Mouse (Mus musculus) midbrain, embryonic 12.5 days (tissue): Measurements from ENCODE around the gene Pkd1. TPM values are rescaled to one million over a fixed set of nuclear protein-coding genes. Genes with fewer than 3 reads are reported as not detected.

Experiments
- ATAC-seq: fragments of 200-750 bp; cut with Nextera tagmentation; 2 replicates; pipeline ENCODE4 v1.8.0; 2017; ENCODE audit warnings: low read depth, moderate TSS enrichment, moderate library complexity; ENCODE audit not compliant: low FRiP score
- H3K27ac ChIP-seq: fragments of 300-500 bp; sonication (generic); replicated peaks from 2 replicates; pipeline ENCODE4 v1.5.1; 2016; ENCODE audit warnings: mild to moderate bottlenecking
- H3K27me3 ChIP-seq: fragments of 300-500 bp; sonication (generic); 2 replicates; pipeline ENCODE4 v1.6.1; 2016; ENCODE audit warnings: mild to moderate bottlenecking
- H3K36me3 ChIP-seq: fragments of 300-500 bp; sonication (generic); 2 replicates; pipeline ENCODE4 v1.6.1; 2016
- H3K4me1 ChIP-seq: fragments of 300-500 bp; sonication (generic); 2 replicates; pipeline ENCODE4 v1.6.1; 2016
- H3K4me2 ChIP-seq: fragments of 300-500 bp; sonication (generic); replicated peaks from 2 replicates; pipeline ENCODE4 v1.6.1; 2016; ENCODE audit warnings: mild to moderate bottlenecking, moderate library complexity
- H3K4me3 ChIP-seq: fragments of 300-500 bp; sonication (generic); 2 replicates; pipeline ENCODE4 v1.5.1; 2016; ENCODE audit warnings: mild to moderate bottlenecking
- H3K9ac ChIP-seq: fragments of 300-500 bp; sonication (generic); replicated peaks from 2 replicates; pipeline ENCODE4 v1.6.1; 2016; ENCODE audit warnings: mild to moderate bottlenecking, moderate library complexity
- H3K9me3 ChIP-seq: fragments of 300-500 bp; sonication (generic); 2 replicates; pipeline ENCODE4 v1.6.1; 2016; ENCODE audit warnings: mild to moderate bottlenecking
- WGBS: fragments of 180-500 bp; shearing (Covaris S2); methylation state at CpG from one replicate; pipeline ENCODE4 v1.1.7; 2016; 5-methylcytosine and 5-hydroxymethylcytosine counted together
- polyA plus RNA-seq: library from polyadenylated mRNA; unstranded; fragments of >200 nt; fragmentation: Nextera tagmentation; extraction: Ambion mirVana; gene quantifications from 2 replicates; pipeline ENCODE4 v1.2.1, GENCODE M21; 2016

The Pkd1 gene
- polyA plus RNA-seq, 1 experiment from 2014 or later, result 27.1 TPM

- H3K36me3 ChIP-seq, result no peaks in the 10 kb centered on the region; the same call in 1 of the 2 replicates
- H3K9me3 ChIP-seq, result no peaks in the 10 kb centered on the region
- H3K27me3 ChIP-seq, result no peaks in the 10 kb centered on the region
- no peak for ATAC-seq
- no peak overlapping the region for H3K9ac ChIP-seq
- no peak overlapping the region for H3K4me2 ChIP-seq
- H3K4me3 ChIP-seq, result no peak overlapping the region
- 62% methylated on average over 5 of the region's 5 CpGs for WGBS
- H3K27ac ChIP-seq, result no peak overlapping the region
- H3K4me1 ChIP-seq, result peaks cover 41% of the 10 kb centered on the region
These were observed 14.3 kb upstream of the Pkd1 start for GRCm38 (mm10) chr17:24535300-24535699.

- no peak overlapping the region for H3K9ac ChIP-seq
- no peaks in the 10 kb centered on the region for H3K36me3 ChIP-seq
- H3K27ac ChIP-seq, result no peak overlapping the region
- ATAC-seq, result no peak
- no peak overlapping the region for H3K4me3 ChIP-seq
- 43% methylated on average over 3 of the region's 3 CpGs for WGBS
- no peaks in the 10 kb centered on the region for H3K27me3 ChIP-seq
- no peaks in the 10 kb centered on the region for H3K9me3 ChIP-seq
- H3K4me1 ChIP-seq, result peaks cover 20% of the 10 kb centered on the region
- H3K4me2 ChIP-seq, result no peak overlapping the region
These were observed 12.1 kb upstream of the Pkd1 start for GRCm38 (mm10) chr17:24537536-24537935.

- 67% methylated on average over 8 of the region's 8 CpGs for WGBS
- Histone ChIP-seq H3K4me1 (peaks cover 7% of the 10 kb centered on the region), H3K27me3 (no peaks in the 10 kb centered on the region), H3K36me3 (no peaks in the 10 kb centered on the region), H3K27ac (no peak overlapping the region), H3K4me2 (no peak overlapping the region), H3K4me3 (no peak overlapping the region), H3K9me3 (no peaks in the 10 kb centered on the region), H3K9ac (no peak overlapping the region)
- ATAC-seq, result no peak
These were observed 10.7 kb upstream of the Pkd1 start for GRCm38 (mm10) chr17:24538950-24539349.

- Histone ChIP-seq H3K36me3 (no peaks in the 10 kb centered on the region), H3K4me1 (peaks cover 11% of the 10 kb centered on the region), H3K9ac (no peak overlapping the region), H3K4me2 (no peak overlapping the region), H3K27ac (no peak overlapping the region), H3K9me3 (no peaks in the 10 kb centered on the region), H3K4me3 (no peak overlapping the region), H3K27me3 (peaks cover 7% of the 10 kb centered on the region; the same call in 1 of the 2 replicates)
- 2% methylated on average over 3 of the region's 3 CpGs for WGBS
- ATAC-seq, result no peak
These were observed 9.3 kb upstream of the Pkd1 start for GRCm38 (mm10) chr17:24540375-24540774.

GRCm38 (mm10) chr17:24544613-24545012, 5.0 kb upstream of the Pkd1 start:
- H3K36me3 ChIP-seq, result no peaks in the 10 kb centered on the region
- no peak for ATAC-seq
- H3K27me3 ChIP-seq, result peaks cover 30% of the 10 kb centered on the region
- H3K9ac ChIP-seq, result peak overlapping the region; percentile 32
- WGBS, result 20% methylated on average over 12 of the region's 12 CpGs
- H3K27ac ChIP-seq, result no peak overlapping the region
- peaks cover 10% of the 10 kb centered on the region for H3K4me1 ChIP-seq
- 0 out of 2 replicates have a peak overlapping the region, but pooled peaks have one; percentile 9 for H3K4me3 ChIP-seq
- peak overlapping the region; percentile 40 for H3K4me2 ChIP-seq
- H3K9me3 ChIP-seq, result no peaks in the 10 kb centered on the region

- no peak overlapping the region for H3K9ac ChIP-seq
- H3K4me1 ChIP-seq, result peaks cover 10% of the 10 kb centered on the region
- H3K36me3 ChIP-seq, result no peaks in the 10 kb centered on the region
- H3K4me2 ChIP-seq, result no peak overlapping the region
- no peak overlapping the region for H3K27ac ChIP-seq
- ATAC-seq, result no peak
- no peaks in the 10 kb centered on the region for H3K9me3 ChIP-seq
- H3K4me3 ChIP-seq, result no peak overlapping the region
- H3K27me3 ChIP-seq, result peaks cover 30% of the 10 kb centered on the region
- 81% methylated on average over 2 of the region's 2 CpGs for WGBS
These were observed 4.4 kb upstream of the Pkd1 start for GRCm38 (mm10) chr17:24545247-24545646.

- Histone ChIP-seq H3K9me3 (no peaks in the 10 kb centered on the region), H3K9ac (no peak overlapping the region), H3K4me1 (peaks cover 17% of the 10 kb centered on the region), H3K36me3 (no peaks in the 10 kb centered on the region), H3K4me2 (no peak overlapping the region), H3K4me3 (no peak overlapping the region), H3K27ac (no peak overlapping the region), H3K27me3 (peaks cover 30% of the 10 kb centered on the region)
- WGBS, result 88% methylated on average over 3 of the region's 3 CpGs
- no peak for ATAC-seq
These were observed 3.4 kb upstream of the Pkd1 start for GRCm38 (mm10) chr17:24546234-24546633.

GRCm38 (mm10) chr17:24548435-24548834, 1.2 kb upstream of the Pkd1 start:
- Histone ChIP-seq H3K27ac (no peak overlapping the region), H3K4me1 (peaks cover 32% of the 10 kb centered on the region), H3K4me2 (peak overlapping the region; percentile 70), H3K27me3 (peaks cover 30% of the 10 kb centered on the region), H3K4me3 (no peak overlapping the region), H3K9ac (peak overlapping the region; percentile 34; the same call in 1 of the 2 replicates), H3K9me3 (no peaks in the 10 kb centered on the region), H3K36me3 (no peaks in the 10 kb centered on the region)
- no peak for ATAC-seq
- WGBS, result 38% methylated on average over 9 of the region's 9 CpGs

- Histone ChIP-seq H3K36me3 (no peaks in the 10 kb centered on the region), H3K27ac (peak overlapping the region; percentile 97), H3K27me3 (peaks cover 30% of the 10 kb centered on the region), H3K9me3 (no peaks in the 10 kb centered on the region), H3K4me1 (peaks cover 32% of the 10 kb centered on the region), H3K4me3 (peak overlapping the region; percentile 76), H3K9ac (peak overlapping the region; percentile 34; the same call in 1 of the 2 replicates), H3K4me2 (peak overlapping the region; percentile 70)
- 4% methylated on average over 23 of the region's 23 CpGs for WGBS
- peak; percentile 12; the same call in 1 of the 2 replicates for ATAC-seq
These were observed 565 bp upstream of the Pkd1 start for GRCm38 (mm10) chr17:24548921-24549617.

GRCm38 (mm10) chr17:24550416-24551049, 899 bp downstream of the Pkd1 start:
- ATAC-seq, result peak; percentile 86
- H3K27me3 ChIP-seq, result peaks cover 23% of the 10 kb centered on the region
- H3K9me3 ChIP-seq, result no peaks in the 10 kb centered on the region
- no peaks in the 10 kb centered on the region for H3K36me3 ChIP-seq
- H3K4me2 ChIP-seq, result peak overlapping the region; percentile 70
- H3K27ac ChIP-seq, result peak overlapping the region; percentile 97
- WGBS, result under 1% methylated on average over 44 of the region's 44 CpGs
- H3K4me3 ChIP-seq, result peak overlapping the region; percentile 76
- peak overlapping the region; percentile 88 for H3K9ac ChIP-seq
- peaks cover 28% of the 10 kb centered on the region for H3K4me1 ChIP-seq

GRCm38 (mm10) chr17:24551050-24551444, 1.4 kb downstream of the Pkd1 start:
- no peak for ATAC-seq
- Histone ChIP-seq H3K4me2 (peak overlapping the region; percentile 70), H3K36me3 (no peaks in the 10 kb centered on the region), H3K27me3 (peaks cover 23% of the 10 kb centered on the region), H3K4me3 (peak overlapping the region; percentile 76), H3K4me1 (peaks cover 28% of the 10 kb centered on the region), H3K27ac (peak overlapping the region; percentile 97), H3K9me3 (no peaks in the 10 kb centered on the region), H3K9ac (peak overlapping the region; percentile 88)
- 52% methylated on average over 3 of the region's 3 CpGs for WGBS

- H3K36me3 ChIP-seq, result no peaks in the 10 kb centered on the region
- no peak overlapping the region for H3K27ac ChIP-seq
- H3K4me1 ChIP-seq, result peaks cover 27% of the 10 kb centered on the region
- 90% methylated on average over 7 of the region's 7 CpGs for WGBS
- H3K9me3 ChIP-seq, result no peaks in the 10 kb centered on the region
- no peak for ATAC-seq
- H3K4me3 ChIP-seq, result no peak overlapping the region
- no peak overlapping the region for H3K9ac ChIP-seq
- H3K4me2 ChIP-seq, result no peak overlapping the region
- H3K27me3 ChIP-seq, result no peaks in the 10 kb centered on the region
These were observed 7.5 kb downstream of the Pkd1 start for GRCm38 (mm10) chr17:24557091-24557490.
